Mouse (Mus musculus) layer of hippocampus, adult 11-12 months (tissue): ENCODE results near the gene Wnk1.
"Not testable (repeated sequence)": the region's sequence is repeated elsewhere in the genome, so short reads cannot be mapped to it uniquely, and the experiment has no call there.

Source experiments
- DNase-seq: peaks from one replicate; pipeline ENCODE4 v3.0.0; 2022; ENCODE audit warnings: low spot score

Gene Wnk1

DNA sequence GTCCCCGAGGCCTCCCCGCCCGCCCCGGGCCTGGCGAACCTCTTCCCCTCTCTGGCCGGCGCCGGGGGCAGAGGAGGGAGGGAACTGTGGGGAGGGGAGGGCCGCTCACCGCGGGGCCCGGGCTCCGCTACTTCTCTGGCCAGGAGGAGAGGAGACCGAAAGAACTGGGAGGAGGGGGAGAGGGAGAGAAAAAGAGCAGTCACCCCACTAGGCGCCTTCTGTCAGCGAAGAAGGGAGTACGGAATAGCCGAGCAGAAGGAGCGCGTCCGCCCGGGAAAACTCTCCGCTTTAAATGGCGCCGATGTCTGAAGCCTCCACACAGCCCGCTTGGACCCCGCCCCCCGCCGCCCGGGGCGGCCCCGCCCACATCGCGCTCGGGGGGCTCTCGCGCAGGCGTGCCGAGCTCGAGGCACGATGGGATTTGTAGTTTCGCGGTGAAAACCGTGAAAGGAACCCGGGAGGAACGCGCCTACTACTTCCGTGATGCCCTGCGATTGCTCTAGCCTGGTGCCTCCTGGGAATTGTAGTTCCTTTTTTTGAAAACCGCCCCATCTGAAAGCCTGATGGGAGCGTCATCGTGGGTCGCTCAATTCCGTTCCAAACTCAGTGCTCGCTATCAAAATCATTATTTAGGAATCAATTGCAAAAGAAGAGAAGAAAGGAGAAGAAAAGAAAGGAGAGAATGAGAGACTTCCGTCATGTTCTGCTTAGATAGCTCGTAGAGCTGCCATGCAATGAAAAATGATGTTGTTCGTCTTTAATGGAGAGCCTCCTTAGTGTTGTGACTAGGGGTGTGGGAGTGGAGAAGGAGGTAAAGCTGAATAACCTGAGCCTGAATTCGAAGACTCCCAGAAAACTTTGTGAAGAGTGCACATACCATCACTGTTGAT is at the start of gene Wnk1:
Wnk1 (minus strand) TSS at position 307 of the 890 bp plus-strand sequence.
- DNase-seq, result peak; percentile 99

DNA sequence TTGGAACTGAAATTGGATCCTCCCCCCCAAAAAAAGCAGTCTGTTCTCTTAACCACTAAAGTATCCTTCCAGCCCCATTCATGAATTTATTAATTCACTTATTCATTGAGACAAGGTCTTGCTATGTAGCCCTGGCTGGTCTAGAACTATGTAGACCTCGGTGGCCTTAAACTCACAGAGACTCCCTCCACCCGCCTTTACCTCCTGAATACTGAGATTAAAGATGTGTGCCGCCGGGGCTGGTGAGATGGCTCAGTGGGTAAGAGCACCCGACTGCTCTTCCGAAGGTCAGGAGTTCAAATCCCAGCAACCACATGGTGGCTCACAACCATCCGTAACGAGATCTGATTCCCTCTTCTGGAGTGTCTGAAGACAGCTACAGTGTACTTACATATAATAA is 48.6 kb upstream of the Wnk1 start:
- not testable (repeated sequence) for DNase-seq

DNA sequence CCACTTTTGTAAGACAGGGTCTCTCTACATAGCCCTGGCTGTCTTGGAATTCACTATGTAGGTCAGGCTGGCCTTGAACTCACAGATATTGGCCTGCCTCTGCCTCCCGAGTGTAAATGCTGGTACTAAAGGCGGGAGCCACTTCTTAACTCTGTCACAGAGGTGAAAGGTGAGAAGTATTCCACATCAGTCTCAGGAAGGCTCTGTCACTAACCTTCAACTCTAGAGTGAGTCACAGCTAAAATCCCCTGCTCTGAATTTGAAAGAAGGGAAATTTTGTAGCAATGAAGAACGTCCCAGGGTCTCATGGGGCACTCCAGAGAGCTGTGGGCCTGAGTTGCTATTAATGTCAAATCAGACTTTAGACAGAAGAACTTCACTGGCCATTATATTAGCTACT is 47.4 kb upstream of the Wnk1 start:
- no peak for DNase-seq

DNA sequence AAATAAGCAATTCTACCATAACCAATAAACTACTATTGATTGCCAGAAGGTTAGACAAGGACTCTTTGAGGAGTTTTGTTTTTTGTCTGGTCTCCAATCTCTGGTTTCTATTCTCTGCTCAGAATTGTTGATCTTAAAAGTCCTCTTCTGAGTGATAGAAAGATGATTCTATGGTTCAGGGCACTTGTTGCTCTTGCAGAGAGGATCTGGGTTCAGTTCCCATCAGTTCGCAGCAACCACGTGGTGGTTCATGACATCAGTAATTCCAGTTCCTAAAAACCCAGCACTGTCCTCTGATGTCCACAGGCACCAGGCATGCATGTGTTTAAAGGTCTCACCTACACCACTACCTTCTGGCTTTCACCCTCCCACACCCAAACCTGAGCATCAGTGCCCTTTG is 46.5 kb upstream of the Wnk1 start:
- no peak for DNase-seq

DNA sequence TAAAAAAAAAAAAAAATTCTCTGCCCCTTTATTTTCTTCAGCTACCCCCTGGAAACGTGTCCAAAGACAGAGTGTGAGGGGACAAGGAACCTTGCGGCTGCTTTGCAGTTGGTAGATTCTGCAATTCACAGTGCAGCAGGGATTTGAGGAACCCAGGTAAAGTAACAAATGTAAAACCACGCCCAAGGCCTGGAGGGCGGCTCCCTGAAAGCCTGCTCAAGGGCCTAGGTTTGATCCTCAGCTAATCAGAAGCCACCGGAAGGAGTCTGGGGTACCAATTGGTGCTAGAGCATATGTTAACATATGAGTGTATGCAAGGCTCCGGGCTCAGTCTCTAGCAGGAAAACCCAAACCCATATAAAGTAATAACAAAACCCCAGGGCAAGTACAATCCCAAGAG is 45.0 kb upstream of the Wnk1 start:
- DNase-seq, result no peak

DNA sequence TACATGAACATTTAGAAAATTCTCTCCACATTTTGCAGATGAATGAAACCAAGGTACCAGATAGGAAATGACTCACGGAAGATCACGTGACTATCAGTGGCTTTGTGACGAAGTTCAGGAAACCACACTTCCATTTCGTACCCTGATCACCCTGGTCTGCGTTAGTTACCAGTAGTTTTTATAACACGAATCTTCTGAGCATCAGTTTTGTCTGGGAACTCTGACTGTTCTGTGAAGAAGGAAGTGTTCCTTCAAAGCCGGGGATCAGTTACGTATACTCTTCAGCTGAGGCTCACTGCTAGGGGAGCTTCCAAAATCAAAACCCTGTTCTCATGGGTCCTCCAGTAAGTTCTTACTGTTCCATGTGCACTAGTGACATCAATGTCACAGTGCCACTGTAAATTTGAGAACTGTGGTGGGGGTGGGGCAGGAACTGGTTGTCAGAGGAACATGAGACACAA is 44.5 kb upstream of the Wnk1 start:
- DNase-seq, result no peak

DNA sequence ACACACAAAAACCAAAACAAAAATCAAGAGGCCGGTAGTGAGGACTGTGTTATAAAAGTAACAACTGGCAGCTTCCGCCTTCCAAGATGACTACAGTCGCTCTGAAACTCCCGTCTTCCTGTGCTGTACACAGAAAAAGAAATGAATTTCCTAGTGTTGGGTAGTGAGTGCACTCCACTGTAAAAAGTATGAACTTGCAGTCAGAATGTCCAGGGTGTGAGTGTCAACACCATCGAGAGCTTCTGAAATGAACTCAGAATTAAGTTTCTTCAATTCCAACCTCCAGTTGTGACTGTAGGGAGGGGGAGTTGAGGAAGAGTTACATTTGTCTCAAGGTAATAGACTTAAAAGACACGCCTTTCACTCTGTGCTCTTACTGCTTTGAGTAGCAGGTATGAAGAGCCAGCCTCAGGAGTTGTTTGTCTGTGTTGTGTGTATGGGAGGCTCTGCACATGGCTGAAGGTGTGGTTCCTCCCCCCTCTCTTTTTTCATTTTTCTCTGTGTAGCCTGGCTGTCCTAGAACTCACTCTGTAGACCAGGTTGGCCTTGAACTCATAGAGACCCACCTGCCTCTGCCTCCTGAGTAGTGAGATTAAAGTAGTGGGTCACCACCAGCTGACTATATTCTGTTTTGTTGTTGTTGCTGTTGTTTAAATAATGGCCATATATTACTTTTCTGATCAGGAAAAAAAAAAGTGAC is 43.9 kb upstream of the Wnk1 start:
- DNase-seq, result no peak

DNA sequence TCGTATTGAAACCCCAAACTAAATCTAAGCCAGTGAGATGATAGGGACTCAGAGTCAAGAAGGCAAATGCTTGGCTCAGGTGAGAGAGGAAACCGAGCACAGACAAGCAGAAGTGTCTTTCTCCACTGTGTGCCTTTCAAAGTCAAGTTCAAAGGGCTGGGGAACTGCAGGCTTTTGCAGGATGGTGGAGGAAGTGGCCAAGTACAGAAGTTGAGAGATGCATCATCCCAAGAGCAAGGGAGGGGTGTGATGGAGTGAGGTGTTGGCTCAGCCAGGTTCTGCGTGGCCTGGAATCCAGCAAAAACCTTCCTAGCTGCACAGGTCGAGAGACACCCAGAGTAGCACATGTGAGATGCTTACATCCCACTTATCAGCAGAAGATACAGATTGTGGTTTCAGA is 43.0 kb upstream of the Wnk1 start:
- no peak for DNase-seq

DNA sequence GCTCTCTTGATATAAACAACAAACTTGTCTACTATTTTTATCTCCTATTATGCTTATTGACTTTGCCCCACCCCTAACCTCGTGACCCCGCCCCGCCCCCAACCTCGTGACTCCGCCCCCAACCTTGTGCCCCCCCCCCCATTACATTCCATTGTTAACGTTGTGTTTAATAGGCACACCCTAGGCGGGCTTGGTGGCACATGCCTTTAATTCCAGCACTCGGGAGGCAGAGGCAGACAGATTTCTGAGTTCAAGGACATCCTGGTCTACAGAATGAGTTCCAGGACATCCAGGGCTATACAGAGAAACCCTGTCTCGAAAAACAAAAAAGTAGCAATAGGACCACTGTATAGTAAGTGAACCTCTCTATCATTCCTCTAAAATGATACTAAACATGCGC is 41.1 kb upstream of the Wnk1 start:
- DNase-seq, result no peak

DNA sequence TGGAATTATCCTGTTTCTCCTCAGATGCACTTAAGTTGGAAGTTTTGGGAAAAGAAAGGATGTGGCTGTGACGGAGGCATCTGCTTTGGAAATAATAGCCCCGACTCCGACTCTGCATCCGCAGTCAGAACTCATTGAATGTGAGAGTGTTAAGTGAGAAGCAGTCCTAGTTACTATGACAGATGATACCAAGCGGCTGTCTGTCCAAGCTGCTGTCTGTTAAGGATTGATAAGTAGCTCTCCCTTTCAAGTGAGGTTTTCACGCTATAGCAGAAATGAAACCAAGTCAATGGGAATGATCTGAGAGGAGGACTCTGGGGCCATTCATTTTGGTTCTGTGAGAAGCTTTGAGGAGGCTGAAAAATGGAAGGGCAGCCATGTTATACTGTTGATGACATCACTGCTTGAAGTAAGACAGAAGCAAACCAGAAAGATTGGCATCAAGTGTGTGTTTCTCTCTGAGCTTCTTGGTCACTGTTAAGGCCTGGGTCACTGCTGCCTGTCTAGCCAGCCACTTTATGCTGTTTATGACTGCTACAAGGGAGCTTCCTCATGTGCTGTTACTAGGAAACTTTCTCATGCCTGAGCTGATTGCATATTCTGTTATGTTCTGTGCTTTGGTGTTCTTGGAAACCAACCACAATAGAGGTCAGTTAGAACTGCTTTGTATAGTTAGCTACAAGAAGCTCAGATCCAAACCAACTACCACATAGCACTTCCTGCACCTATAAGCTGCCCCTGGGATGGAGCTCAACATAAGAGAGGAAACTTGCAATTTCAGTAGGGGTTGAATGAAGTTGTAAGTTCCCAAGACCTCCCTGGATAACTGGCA is 38.4 kb upstream of the Wnk1 start:
- DNase-seq, result no peak

DNA sequence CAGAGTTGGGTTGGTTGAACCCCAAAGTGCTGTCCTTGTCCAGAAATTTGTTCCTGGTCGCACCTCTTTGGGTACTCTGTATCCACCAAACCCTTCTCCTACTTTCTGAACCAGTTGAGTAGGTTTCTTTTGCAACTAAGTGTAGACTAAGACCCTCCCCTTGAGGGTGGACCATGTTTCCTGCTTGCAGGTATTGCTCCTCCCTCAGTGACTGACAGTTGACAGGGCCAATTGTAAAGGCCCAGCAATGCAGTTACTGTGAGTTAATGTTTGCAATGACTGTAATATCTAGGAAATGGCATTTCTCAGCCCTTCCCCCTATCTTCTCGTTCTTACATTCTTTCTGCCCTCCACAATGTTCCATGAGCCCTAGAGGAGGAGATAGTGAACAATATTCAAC is 34.2 kb upstream of the Wnk1 start:
- no peak for DNase-seq

DNA sequence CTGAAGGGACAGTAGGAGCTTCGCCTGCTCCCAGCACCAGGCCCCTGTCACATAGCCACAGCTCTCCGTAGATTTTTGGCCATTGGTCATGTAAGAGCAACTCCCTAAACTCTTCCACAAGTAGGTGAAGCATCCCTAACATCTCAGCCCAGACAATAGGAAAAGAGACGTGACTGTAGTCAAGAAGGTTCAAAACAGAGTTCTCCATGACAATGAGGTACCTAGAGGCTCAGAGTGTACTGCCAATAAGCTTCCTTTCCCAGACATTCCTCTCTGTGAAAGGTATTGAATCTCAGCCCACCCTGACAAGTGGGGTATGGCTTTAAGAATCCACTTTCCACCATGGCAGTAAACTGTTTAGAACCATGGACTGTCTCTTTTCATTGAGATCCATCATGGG is 31.1 kb upstream of the Wnk1 start:
- DNase-seq, result no peak

DNA sequence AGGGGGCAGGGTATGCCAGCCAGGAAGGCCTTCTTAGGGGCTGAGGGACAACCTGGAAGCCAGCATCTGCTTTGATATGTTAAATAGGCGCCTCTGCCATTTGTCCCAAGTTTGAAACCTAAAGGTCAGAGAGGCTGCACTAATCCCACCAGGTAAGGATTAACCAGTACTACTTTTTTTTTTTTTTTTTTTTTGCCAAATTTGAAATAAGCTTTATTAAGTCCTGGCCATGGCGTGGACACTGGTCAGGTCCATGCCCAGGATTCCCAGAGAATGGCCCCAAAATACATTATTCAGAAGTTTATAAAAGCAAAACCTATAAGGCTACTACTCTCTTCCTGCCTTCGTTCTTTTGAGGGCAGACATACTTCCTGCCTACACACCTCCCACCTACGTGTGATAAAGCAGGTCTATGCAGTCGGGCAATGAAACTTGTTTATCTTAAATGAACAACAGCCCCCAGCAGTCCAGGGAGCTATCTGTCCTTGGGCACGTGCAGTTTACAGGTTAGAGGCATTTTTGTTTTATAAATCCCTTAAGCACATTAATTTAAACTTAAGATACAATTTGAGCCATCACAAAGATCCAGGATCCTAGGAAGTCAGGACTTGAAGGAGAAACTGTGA is 27.2 kb upstream of the Wnk1 start:
- DNase-seq, result no peak

DNA sequence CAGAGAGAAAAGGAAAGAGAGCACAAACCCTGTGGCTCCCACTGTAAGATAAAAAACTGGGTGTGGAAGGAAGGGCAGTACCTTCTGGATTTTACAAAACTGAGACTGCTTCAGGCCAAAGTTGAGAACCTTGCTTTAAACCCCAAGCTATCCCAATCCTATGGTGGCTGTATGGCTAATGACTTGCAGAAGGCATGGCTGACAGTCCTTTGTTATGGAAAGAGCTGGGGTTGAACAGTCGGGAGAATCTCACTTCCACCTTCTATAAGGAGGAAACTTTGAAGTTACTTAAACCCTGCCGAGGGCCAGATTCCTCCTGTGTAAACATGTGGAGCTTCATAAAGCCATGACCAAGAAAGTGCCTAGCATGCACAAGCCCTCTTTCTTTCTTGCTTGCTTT is 26.2 kb upstream of the Wnk1 start:
- DNase-seq, result no peak

DNA sequence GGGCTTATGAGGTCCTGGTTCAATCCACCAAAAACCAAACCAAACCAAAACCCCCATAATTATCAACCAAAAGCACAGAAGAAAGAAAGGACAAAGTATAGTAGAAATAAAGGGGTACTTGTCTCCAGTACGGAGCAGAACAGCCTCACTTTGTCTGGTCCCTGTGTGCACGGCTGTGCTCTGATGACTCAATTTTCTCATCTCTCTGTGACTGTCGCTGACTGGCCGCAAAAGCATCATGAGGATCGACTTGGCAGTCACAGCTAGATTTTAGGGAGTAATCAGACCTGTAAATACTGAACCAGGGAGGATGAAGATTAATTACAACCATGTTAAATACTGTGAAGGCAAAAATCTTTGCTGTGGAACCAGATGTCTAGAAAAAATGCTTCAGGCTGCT is 24.5 kb upstream of the Wnk1 start:
- peak; percentile 47 for DNase-seq

DNA sequence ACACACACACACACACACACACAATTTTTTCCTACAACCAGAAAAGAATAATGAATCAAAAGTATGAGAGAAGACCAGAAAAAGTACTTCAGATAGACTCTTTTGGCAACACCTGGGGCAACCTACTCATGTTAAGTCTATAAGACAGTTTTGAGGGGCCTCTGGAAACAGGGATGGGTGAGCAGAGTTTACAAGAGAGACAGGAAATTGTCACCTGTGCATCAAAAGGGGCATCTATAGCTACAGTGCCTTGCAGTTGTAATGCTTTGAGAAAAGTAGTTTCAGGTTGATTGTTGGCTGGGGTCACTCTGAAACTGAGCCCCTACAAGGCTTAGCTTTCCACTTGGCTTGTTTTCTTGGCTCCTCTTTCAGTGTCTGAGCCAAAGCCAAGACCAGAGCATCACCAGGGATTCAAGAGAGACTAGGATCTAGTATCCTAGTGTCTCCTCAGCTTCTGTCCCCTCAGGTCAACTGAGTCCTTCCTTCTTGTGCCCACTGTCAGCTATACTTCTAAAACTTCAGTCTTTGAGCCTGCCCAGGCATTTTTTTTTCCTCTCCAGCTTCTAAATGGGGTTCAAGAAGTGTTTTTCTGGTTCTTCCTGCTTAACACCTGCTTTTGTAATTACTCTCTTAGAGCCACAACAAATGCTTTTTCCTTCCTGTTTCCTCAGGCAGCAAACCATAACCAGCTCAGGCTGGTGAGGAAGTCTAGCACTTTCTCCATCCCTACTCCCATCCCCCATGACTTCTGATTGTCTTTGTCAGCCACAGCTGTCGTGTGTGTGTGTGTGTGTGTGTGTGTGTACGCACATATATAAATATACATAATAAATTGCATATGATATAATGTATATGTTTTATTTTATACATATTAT is 17.4 kb upstream of the Wnk1 start:
- DNase-seq, result no peak

DNA sequence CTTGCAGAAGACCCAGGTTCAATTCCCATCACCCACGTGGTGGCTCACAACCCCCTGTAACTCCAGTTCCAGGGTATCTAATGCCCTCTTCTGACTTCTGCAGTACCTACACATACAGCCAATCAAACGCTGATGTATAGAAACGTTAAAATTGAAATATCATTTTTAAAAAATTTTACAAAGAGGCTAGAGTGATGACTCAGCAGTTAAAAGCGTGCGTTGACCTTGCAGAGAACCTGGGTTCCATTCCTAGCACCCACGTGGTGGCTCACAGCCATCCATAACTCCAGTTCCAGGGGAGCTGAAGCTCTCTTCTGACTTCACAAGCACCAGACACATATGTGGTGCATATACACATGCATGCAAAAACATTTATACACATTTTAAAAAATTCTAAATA is 15.9 kb upstream of the Wnk1 start:
- DNase-seq, result no peak

DNA sequence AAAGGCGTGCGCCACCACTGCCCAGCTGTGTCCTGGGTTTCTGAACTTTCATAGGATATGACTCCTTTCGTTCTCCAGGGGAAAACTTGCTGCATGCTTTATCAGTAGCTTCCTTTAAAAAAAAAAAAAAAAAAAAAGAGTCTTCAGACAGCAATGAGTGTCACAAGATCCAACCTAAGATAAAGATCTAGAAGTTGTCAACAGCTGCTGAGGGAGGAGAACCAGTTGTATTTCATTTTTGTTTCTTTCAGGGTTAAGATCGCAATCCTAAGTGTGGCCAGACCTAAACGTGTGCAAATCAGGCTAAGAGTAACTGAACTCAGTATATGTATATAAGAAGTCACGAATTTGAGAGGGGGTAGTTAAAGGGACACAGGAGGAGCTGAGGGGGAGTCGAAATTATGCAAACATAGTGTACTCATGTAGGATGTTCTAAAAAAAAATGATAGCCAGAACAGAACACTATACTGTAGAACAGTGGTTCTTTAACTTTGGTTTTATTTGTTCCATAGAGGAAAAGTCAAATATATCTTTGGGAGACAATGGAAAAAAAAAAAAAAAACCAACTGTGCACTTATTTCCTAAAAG is 9.3 kb upstream of the Wnk1 start:
- DNase-seq, result no peak

DNA sequence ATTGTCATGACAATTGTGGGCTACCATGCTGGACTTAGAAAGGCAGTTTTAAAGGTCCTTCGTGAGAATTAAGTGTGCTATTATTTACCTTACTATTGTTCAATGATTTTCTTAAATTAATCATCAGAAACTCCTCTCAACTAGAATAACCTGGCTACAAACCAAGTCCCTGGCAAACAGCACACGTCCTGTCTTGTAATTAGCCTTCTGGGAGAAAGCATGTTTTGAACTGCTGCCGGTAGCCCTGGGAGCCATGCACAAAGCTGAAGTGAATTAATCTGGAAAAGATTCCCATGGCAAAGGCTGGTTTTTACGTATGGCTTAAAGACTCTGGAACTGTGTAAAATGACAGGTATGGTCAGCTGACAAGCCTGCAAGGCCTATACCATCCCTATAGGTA is 6.9 kb upstream of the Wnk1 start:
- DNase-seq, result no peak

DNA sequence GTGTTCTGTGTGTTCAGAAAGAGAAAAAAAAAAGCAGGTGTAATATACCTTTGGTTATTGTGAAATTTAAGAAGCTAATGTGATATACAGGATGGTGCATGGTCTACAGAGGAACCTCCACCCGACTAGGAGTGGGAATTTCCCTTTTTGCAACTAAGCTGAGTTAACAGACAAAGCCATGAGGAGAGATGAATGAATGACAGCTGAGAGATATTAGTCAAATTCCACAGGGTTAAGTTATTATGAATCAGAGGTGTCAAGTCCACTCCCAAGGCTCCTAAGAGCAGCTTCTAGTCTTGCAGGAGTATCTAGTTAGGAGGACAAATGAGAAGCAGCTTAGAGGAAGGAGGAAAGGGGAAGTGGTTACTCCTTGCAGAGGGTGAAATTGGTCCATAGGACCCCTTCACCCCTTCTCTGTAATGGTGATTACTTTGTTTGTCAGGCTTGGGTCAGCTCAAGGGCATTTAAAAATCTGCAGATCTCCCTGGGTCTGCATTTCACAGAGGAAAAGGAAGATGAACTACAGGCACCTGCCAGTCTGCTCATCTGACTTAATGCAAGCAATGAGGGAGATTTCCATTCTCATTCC is 4.3 kb upstream of the Wnk1 start:
- no peak for DNase-seq

DNA sequence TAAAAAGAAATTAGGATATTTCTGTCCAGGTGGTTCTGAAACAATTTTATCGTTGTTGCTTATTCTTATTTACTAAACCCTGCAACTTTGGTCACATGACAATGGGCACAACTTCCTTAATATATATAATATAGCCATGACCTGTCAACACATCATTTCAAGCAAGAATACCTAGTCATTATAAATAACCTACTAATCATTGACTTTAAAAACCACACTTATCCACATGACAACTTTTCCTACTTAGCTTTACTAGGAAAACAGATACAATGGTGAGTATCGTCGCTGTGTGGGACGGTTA is 2.0 kb upstream of the Wnk1 start:
- DNase-seq, result no peak
